Mouse (Mus musculus): Measurements from ENCODE around the gene Crygf.
"Not testable (repeated sequence)": the region's sequence is repeated elsewhere in the genome, so short reads cannot be mapped to it uniquely, and the experiment has no call there.

The Crygf gene

GRCm38 (mm10) chr1:65926294-65926693, at the start of gene Crygf:
TSS of gene Crygf (plus strand) at chr1:65926520.
- no peak for DNase-seq (ENCODE audit: low spot score)

GRCm38 (mm10) chr1:65925361-65926210, 734 bp upstream of the Crygf start:
- DNase-seq (ENCODE audit: low spot score) = no peak

DNA sequence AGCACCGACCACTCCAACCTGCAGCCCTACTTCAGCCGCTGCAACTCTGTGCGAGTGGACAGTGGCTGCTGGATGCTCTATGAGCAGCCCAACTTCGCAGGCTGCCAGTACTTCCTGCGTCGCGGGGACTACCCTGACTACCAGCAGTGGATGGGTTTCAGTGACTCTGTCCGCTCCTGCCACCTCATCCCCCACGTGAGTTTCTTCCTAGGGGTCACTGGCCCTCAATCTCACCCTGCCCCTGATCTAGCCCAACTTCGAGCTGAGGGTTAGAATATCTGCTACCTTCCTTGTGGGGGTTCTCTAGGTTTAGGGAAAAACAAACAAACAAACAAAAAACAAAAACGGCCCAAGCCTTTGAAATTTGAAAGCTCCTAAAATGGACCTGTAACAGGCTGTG, 376 bp downstream of the Crygf start:
- not testable (repeated sequence) for DNase-seq (ENCODE audit: low spot score)

- no peak for DNase-seq (ENCODE audit: low spot score)
These were observed 3.7 kb downstream of the Crygf start for GRCm38 (mm10) chr1:65930055-65930454.

DNA sequence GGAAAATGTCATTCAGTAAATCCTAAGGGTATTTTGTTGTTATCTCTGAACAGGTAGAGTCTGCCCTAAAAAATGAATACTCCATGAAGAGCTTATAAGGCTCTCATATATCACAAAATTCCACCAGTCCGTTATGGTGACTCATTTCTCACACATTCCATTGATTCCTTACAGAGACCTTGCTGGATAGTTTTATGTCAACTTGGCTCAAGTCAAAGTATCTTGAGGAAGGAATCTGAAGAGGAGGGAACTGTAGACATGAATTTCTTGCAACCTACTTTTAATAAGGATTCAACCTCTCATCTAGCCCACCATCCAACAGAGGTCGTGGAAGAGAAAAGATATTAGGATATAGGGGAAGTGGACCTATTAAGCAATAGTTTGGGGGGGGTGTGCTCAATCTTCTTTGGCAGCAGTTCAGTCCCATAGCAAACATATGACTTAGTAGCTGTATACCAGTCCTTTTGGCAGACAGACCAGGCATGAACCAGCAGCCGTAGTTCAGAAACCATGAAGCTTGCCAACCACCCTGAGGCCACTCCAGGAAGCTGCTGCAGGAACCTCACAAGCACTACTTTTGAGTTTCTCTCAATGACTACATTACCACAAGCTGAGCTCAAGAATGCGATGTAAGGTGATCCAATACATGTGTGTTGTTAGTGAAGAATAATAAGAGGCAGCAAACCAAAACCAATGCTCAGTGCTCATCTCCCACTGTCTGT, 5.9 kb downstream of the Crygf start:
- no peak for DNase-seq (ENCODE audit: low spot score)
